Mouse (Mus musculus): ENCODE data around the gene Elovl6. TPM values are rescaled to one million over a fixed set of nuclear protein-coding genes. Genes with fewer than 3 reads are reported as not detected.

The Elovl6 gene
- total and polyA plus RNA-seq, 3 experiments: 15.0 to 17.2 TPM; not detected in 1

- peaks cover 0 to 4% of the 10 kb centered on the region in 2 experiments; a peak in 2 of 4 replicates for H3K4me1 ChIP-seq (ENCODE audit: control insufficient read depth in 1 of 2, insufficient read depth in 2 of 2, low read length in 2 of 2)
- H3K9ac ChIP-seq (ENCODE audit: control insufficient read depth, low read depth, low read length, poor library complexity, severe bottlenecking): no peak overlapping the region
- no peaks in the 10 kb centered on the region for H3K9me3 ChIP-seq (replicated peaks; ENCODE audit: insufficient read depth, low read length)
- H3K27ac ChIP-seq (ENCODE audit: control insufficient read depth, low read depth, low read length): no peak overlapping the region
- H3K79me2 ChIP-seq (ENCODE audit: control insufficient read depth, insufficient read depth, low read length, poor library complexity): peaks cover 11% of the 10 kb centered on the region
- no peak for DNase-seq (ENCODE audit: low read depth, low spot score)
- TF ChIP-seq NELFE (IDR thresholded peaks at IDR 0.05; ENCODE audit: low read depth, low read length) (no peak), TBP (IDR thresholded peaks at IDR 0.05; ENCODE audit: low read depth, low read length) (no peak), POLR2A (IDR thresholded peaks at IDR 0.05; ENCODE audit: control insufficient read depth in 1 of 2, insufficient read depth in 1 of 2, low read depth in 1 of 2, low read length in 2 of 2, poor library complexity in 1 of 2) (no peak), SMC3 (IDR thresholded peaks at IDR 0.05; ENCODE audit: low read depth, low read length) (no peak), NRF1 (IDR thresholded peaks at IDR 0.05; ENCODE audit: insufficient read depth, low read depth, low read length, poor library complexity, severe bottlenecking) (no peak), ZMIZ1 (IDR thresholded peaks at IDR 0.05; ENCODE audit: low read depth, low read length) (no peak), JUND (IDR thresholded peaks at IDR 0.05; ENCODE audit: low read depth, low read length) (no peak), MXI1 (IDR thresholded peaks at IDR 0.05; ENCODE audit: low read depth, low read length) (no peak), MAZ (IDR thresholded peaks at IDR 0.05; ENCODE audit: low read depth, low read length) (no peak), CTCF (IDR thresholded peaks at IDR 0.05 in 2 of 3, conservative IDR thresholded peaks at IDR 0.05 in 1 of 3; ENCODE audit: control insufficient read depth in 1 of 3, insufficient read depth in 1 of 3, low read depth in 2 of 3, low read length in 3 of 3, poor library complexity in 1 of 3, severe bottlenecking in 1 of 3) (no peak), MAX (IDR thresholded peaks at IDR 0.05; ENCODE audit: low read length) (no peak), KAT2A (conservative IDR thresholded peaks at IDR 0.05; ENCODE audit: low read depth, low read length) (no peak), CHD2 (IDR thresholded peaks at IDR 0.05; ENCODE audit: low read length) (no peak)
- H3K36me3 ChIP-seq (ENCODE audit: control insufficient read depth in 1 of 2, insufficient read depth in 2 of 2, low read length in 2 of 2): peaks cover 0 to 2% of the 10 kb centered on the region in 2 experiments; a peak in 1 of 4 replicates
- H3K27me3 ChIP-seq (ENCODE audit: control insufficient read depth in 1 of 2, insufficient read depth in 2 of 2, low read length in 2 of 2): no peaks in the 10 kb centered on the region; a peak in 2 of 4 replicates
- no peak overlapping the region for H3K4me3 ChIP-seq (ENCODE audit: control insufficient read depth in 1 of 2, insufficient read depth in 1 of 2, low read depth in 2 of 2, low read length in 2 of 2)
These were observed 2.8 kb upstream of the Elovl6 start for GRCm38 (mm10) chr3:129529311-129529710.

GRCm38 (mm10) chr3:129530461-129530860 lies 1.7 kb upstream of the Elovl6 start:
- DNase-seq (ENCODE audit: low read depth, low spot score): no peak
- Histone ChIP-seq H3K4me1 (ENCODE audit: control insufficient read depth in 1 of 2, insufficient read depth in 2 of 2, low read length in 2 of 2) (peaks cover 4 to 9% of the 10 kb centered on the region in 2 experiments; a peak in 2 of 4 replicates), H3K36me3 (ENCODE audit: control insufficient read depth in 1 of 2, insufficient read depth in 2 of 2, low read length in 2 of 2) (peaks cover 0 to 11% of the 10 kb centered on the region in 2 experiments; a peak in 2 of 4 replicates), H3K9me3 (replicated peaks; ENCODE audit: insufficient read depth, low read length) (no peaks in the 10 kb centered on the region), H3K27me3 (ENCODE audit: control insufficient read depth in 1 of 2, insufficient read depth in 2 of 2, low read length in 2 of 2) (no peaks in the 10 kb centered on the region; a peak in 2 of 4 replicates), H3K79me2 (ENCODE audit: control insufficient read depth, insufficient read depth, low read length, poor library complexity) (peaks cover 15% of the 10 kb centered on the region), H3K27ac (ENCODE audit: control insufficient read depth, low read depth, low read length) (no peak overlapping the region), H3K9ac (ENCODE audit: control insufficient read depth, low read depth, low read length, poor library complexity, severe bottlenecking) (no peak overlapping the region), H3K4me3 (ENCODE audit: control insufficient read depth in 1 of 2, insufficient read depth in 1 of 2, low read depth in 2 of 2, low read length in 2 of 2) (no peak overlapping the region)
- TF ChIP-seq SIN3A (IDR thresholded peaks at IDR 0.05; ENCODE audit: low read length): no peak
- no peak for TF ChIP-seq HCFC1 (IDR thresholded peaks at IDR 0.05; ENCODE audit: low read depth, low read length)
- TF ChIP-seq RCOR1 (IDR thresholded peaks at IDR 0.05; ENCODE audit: low read depth, low read length): no peak
- TF ChIP-seq POLR2AphosphoS5 (IDR thresholded peaks at IDR 0.05; ENCODE audit: borderline replicate concordance, low read depth, low read length): no peak
- TF ChIP-seq MYB (IDR thresholded peaks at IDR 0.05; ENCODE audit: low read depth, low read length): no peak
- TF ChIP-seq TAL1 (IDR thresholded peaks at IDR 0.05; ENCODE audit: low read length): no peak
- TF ChIP-seq MXI1 (IDR thresholded peaks at IDR 0.05; ENCODE audit: low read depth, low read length): no peak

Data from MEL (cell line).